Mouse (Mus musculus) G1E-ER4 (cell line): ENCODE results near the gene Hes1. TPM values are rescaled to one million over a fixed set of nuclear protein-coding genes. Genes with fewer than 3 reads are reported as not detected.

Experiments
- GATA1 ChIP-seq: IDR thresholded peaks from one replicate; pipeline ENCODE4 v1.8.0; 2012; ENCODE audit warnings: low read length, inconsistent platforms
- polyA plus RNA-seq: library from polyadenylated mRNA; stranded (reverse); fragments of >175 nt; gene quantifications from 2 replicates; pipeline ENCODE4 v1.2.3, GENCODE M21; 2012

Hes1 gene
- polyA plus RNA-seq, 1 experiment = 125 TPM

- TF ChIP-seq GATA1 = no peak
Observed at GRCm38 (mm10) chr16:30065077-30065476, 893 bp downstream of the Hes1 start.

DNA sequence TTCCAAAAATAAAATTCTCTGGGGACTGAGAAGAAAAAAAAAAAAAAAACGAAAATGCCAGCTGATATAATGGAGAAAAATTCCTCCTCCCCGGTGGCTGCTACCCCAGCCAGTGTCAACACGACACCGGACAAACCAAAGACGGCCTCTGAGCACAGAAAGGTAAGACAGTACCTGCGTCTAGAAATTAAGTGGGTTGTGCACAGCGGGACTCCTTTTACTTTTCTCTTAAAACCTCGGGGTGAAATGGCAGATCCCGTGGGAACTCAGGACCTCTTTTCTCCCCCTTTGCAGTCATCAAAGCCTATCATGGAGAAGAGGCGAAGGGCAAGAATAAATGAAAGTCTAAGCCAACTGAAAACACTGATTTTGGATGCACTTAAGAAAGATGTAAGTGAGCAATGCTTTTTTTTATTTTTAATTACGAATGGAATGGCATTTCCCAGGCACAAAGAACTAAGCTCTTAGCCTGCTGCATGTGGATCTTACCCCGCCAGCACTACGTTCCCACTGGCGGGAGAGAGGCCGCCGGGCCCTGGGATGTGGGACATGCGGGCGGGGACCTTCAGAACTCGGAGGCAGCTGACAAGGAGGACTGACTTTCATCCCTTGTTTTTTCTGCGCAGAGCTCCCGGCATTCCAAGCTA lies 1.5 kb downstream of the Hes1 start:
- TF ChIP-seq GATA1 = no peak

GRCm38 (mm10) chr16:30066184-30066851 lies 2.1 kb downstream of the Hes1 start:
- no peak for TF ChIP-seq GATA1

- TF ChIP-seq GATA1 = no peak
Observed at GRCm38 (mm10) chr16:30066852-30067301, 2.7 kb downstream of the Hes1 start.

DNA sequence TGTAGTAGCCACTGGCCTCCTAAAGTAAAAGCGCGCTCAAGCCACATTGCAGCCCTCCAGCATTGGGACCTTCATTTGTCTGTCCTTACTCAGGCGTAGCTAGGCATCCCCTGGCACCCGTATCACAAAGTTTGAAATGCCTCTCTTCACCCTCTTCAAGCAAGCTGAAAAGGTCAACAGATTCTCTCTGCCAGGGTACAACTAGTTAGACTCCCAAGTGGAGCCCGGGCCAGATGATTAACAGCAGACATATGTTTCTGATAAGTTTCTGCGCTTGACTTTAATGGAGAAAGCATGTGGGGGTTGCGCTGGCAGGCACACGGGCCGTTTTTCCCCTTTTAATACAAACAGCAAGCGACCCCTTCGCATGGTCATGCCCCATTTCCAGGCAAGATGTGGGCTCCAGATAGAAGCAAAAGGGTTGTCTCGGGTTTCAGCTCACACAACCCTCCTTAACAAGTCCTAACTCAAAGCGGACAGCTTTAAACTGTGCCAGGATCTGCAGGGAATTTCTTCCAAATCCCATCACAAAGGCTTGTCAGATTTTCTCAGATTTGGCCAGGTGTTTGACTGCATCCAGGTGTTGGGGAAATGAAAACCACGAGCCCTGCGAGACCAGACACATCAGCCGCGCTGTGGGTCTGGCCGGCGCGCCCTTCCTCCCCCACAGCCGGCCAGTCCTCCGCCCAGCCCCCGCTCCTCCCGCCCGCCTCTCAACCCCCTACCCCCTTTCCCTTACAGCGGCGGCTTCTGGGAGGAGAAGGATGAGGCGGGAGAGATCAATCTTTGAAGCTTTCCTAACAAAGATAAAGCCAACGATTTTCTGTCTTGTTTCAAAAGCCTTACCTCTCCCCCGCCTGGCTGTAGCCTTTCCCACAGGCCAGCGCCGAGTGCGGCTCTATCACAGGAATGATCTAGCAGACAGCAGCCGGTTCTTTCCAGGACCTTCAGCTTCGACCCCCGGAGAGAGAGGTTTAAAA lies 4.1 kb downstream of the Hes1 start:
- TF ChIP-seq GATA1 = no peak

GRCm38 (mm10) chr16:30069580-30069949 lies 5.4 kb downstream of the Hes1 start:
- no peak for TF ChIP-seq GATA1

DNA sequence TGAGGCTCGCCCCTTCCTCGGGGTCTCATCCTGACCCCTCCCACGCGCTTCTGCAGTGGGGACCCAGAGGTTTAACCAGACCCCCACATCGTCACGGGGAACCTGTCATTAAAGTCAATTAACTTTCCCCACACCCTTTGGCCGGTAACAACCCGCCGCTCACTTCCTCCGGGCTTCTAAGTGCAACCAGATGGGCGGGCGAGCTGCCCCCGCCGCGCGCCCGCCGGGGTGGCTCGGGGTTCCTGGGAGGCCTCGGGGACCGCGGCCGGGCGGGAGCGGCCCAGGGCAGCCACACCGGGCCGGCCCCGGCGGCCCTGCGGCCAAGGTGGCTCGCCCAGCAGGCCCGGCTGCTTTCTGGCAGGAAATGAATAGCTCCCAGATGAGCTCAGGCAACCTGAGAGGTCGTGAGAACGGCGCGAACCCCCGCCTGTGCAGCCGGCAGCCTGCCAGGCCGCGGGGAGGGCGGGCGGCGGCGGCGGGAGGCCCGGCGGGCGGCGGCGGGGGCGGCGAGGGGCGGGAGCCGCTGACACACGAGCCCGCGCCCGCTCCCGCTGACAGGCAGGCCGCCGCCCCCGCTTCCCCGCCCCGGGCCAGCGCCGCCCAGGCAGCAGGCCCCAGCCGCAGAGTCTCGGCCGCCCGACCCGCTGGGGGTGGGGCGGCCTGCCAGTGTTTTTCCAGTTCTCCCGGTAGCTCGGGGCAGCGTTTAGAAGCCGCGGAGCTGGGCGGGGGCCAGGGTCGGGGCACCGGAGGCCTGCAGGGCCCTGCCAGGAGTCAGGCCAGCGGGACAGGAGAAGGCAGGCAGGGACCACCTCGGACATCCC lies 6.0 kb downstream of the Hes1 start:
- TF ChIP-seq GATA1 = no peak

GRCm38 (mm10) chr16:30070771-30071191 lies 6.6 kb downstream of the Hes1 start:
- no peak for TF ChIP-seq GATA1

DNA sequence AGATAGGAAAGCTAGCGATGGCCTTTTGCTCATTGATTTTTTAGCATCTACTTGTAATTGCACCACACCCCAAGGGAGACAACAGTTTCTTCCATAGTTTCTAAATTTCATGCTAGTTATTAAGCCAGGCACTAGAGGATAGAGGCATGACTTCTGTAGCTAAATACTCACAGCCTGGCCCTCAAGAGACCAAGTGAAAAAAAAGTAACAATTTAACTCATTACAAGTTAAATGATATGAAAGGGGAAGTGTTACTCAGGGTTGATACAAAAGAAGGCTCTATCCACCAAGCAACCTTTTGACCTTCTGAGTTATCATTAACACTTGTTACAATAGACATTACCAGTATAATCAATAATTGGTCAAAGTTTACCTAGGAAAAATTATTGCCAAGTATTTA lies 9.1 kb downstream of the Hes1 start:
- no peak for TF ChIP-seq GATA1

DNA sequence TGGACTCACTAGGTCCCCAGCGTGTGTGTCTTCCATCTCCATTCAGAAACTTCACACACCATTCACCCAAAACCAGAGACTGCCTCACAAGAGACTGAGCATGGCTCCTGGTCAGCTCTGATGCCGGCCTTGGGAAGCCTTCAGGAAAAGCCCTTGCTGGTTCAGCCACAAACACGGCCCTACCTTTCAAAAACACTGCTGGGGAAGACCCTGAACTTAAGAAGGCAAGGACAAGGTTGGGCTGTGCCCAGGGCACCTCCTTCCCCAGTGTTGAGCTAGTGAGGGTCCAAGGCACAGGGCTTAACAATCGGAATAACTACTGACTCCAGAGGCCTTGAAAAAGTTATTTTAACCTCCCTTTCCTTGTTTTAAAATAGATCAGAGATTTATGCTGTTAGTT lies 17.3 kb downstream of the Hes1 start:
- no peak for TF ChIP-seq GATA1

DNA sequence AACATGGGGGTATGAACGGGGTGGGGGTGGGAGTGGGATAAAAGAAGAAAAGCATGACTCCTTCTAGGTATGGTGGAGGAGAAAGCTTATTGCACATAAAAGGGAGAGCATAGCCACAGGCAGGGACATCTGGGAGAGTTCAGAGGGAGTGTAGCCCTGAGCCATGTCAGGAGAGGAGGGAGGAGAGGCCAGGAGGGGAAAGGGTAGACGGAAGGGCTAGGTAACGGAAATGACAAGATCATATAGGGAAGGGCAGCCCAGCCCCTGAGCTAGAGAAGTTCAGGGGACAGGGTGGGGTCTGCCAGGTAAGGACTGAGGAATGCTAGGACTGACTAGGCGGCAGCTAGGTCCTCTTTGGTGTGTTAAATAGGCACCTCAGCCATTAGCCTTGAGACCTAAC lies 17.8 kb downstream of the Hes1 start:
- TF ChIP-seq GATA1 = no peak

GRCm38 (mm10) chr16:30082965-30083364 lies 18.8 kb downstream of the Hes1 start:
- no peak for TF ChIP-seq GATA1

- no peak for TF ChIP-seq GATA1
Observed at GRCm38 (mm10) chr16:30083536-30083935, 19.4 kb downstream of the Hes1 start.

GRCm38 (mm10) chr16:30088646-30089045 lies 24.5 kb downstream of the Hes1 start:
- TF ChIP-seq GATA1 = no peak

GRCm38 (mm10) chr16:30090200-30090865 lies 26.1 kb downstream of the Hes1 start:
- TF ChIP-seq GATA1 = no peak
